Mouse (Mus musculus) embryo, embryonic 10 days (tissue): ENCODE data around the gene Gm9508.

Source experiments
- DNase-seq: peaks from one replicate; pipeline ENCODE4 v3.0.0-alpha.2; 2015; ENCODE audit warnings: low spot score

Gm9508 gene

GRCm38 (mm10) chr10:77670710-77671109, 26.3 kb downstream of the Gm9508 start:
- no peak for DNase-seq

GRCm38 (mm10) chr10:77667402-77667801, 29.6 kb downstream of the Gm9508 start:
- no peak for DNase-seq

- no peak for DNase-seq
Observed at GRCm38 (mm10) chr10:77666342-77666741, 30.7 kb downstream of the Gm9508 start.

GRCm38 (mm10) chr10:77663949-77664665, 32.9 kb downstream of the Gm9508 start:
- DNase-seq = no peak

GRCm38 (mm10) chr10:77658286-77658994, 38.6 kb downstream of the Gm9508 start:
- DNase-seq = no peak

- DNase-seq = no peak
Observed at GRCm38 (mm10) chr10:77652046-77652445, 45.0 kb downstream of the Gm9508 start.

- DNase-seq = no peak
Observed at GRCm38 (mm10) chr10:77647901-77648300, 49.1 kb downstream of the Gm9508 start.

- DNase-seq = no peak
Observed at GRCm38 (mm10) chr10:77647461-77647860, 49.6 kb downstream of the Gm9508 start.
